22 mouse cellular contexts compared by ENCODE assay signal in genomic region chr5:34521337-34521736, GRCm38 (mm10). TPM values are rescaled to one million over a fixed set of nuclear protein-coding genes. Genes with fewer than 3 reads are reported as not detected.
DNase-seq lines count a peak whose midpoint lies in the region; ATAC-seq and TF ChIP-seq lines count a peak whose summit lies in the region.
"Had no signal": no experiment of that assay in that cellular context is flagged by ENCODE, and none has a peak within 500 bp of the region (broad histone marks: within the 10 kb centered on the region; RNA-seq: fewer than 3 reads in every experiment).

No protein-coding gene starts in this region.

- WGBS in heart, embryonic 15.5 days = 55% methylated on average over 3 of the region's 3 CpGs
- 53% methylated on average over 3 of the region's 3 CpGs for WGBS in bone marrow, adult 2 months
- WGBS in liver, postnatal 0 days (ENCODE audit: insufficient replicate concordance) = 76% methylated on average over 3 of the region's 3 CpGs

- TF ChIP-seq POLR2A in testis, adult 2 months (IDR thresholded peaks at IDR 0.05; ENCODE audit: control insufficient read depth, low read depth, low read length) = no peak
- no peak for TF ChIP-seq POLR2A in bone marrow, adult 2 months (IDR thresholded peaks at IDR 0.05; ENCODE audit: borderline replicate concordance, control insufficient read depth, low read depth, low read length)

- no peak for ATAC-seq in heart, embryonic 15.5 days (replicated peaks; ENCODE audit: insufficient number of reproducible peaks, insufficient read depth, low FRiP score, low read depth)
- no peak for ATAC-seq in liver, postnatal 0 days
- no peak for ATAC-seq in monocyte, adult 5-6 weeks (replicated peaks; ENCODE audit: insufficient number of reproducible peaks, low FRiP score, low TSS enrichment, poor library complexity, severe bottlenecking)
- ATAC-seq: forebrain, embryonic 14.5 days; hindbrain, embryonic 16.5 days; intestine, embryonic 16.5 days; lung, postnatal 0 days; midbrain, embryonic 13.5 days; Patski had no signal

- H3K9ac ChIP-seq in heart, embryonic 15.5 days = no peak overlapping the region
- H3K9ac ChIP-seq in liver, postnatal 0 days (replicated peaks) = no peak overlapping the region
- H3K9ac ChIP-seq: embryonic facial prominence, embryonic 13.5 days; liver, embryonic 15.5 days; midbrain, embryonic 13.5 days; neural tube, embryonic 15.5 days had no signal

- no peaks in the 10 kb centered on the region for H3K9me3 ChIP-seq in heart, embryonic 15.5 days (replicated peaks)
- H3K9me3 ChIP-seq in liver, postnatal 0 days (ENCODE audit: low read length) = no peaks in the 10 kb centered on the region
- H3K9me3 ChIP-seq: embryonic facial prominence, embryonic 13.5 days; liver, embryonic 15.5 days; midbrain, embryonic 13.5 days; neural tube, embryonic 15.5 days had no signal

- peak overlapping the region; percentile 64 for H3K27ac ChIP-seq in heart, embryonic 15.5 days
- peak overlapping the region; percentile 25; the same call in 1 of the 2 replicates for H3K27ac ChIP-seq in testis, adult 2 months (ENCODE audit: control insufficient read depth, insufficient read depth, low read depth, low read length)
- H3K27ac ChIP-seq in bone marrow, adult 2 months (ENCODE audit: control insufficient read depth, insufficient read depth, low read depth, low read length, poor library complexity) = peak overlapping the region; percentile 56
- peak overlapping the region; percentile 51; the same call in 1 of the 2 replicates for H3K27ac ChIP-seq in liver, postnatal 0 days (ENCODE audit: low read depth)
- H3K27ac ChIP-seq: embryonic facial prominence, embryonic 13.5 days; midbrain, embryonic 13.5 days; neural tube, embryonic 15.5 days had no signal

- no peak for TF ChIP-seq EP300 in liver, postnatal 0 days (IDR thresholded peaks at IDR 0.05; ENCODE audit: low read depth)

- H3K4me2 ChIP-seq in heart, embryonic 15.5 days = no peak overlapping the region
- H3K4me2 ChIP-seq in liver, postnatal 0 days (ENCODE audit: low read depth, low read length) = 0 out of 2 replicates have a peak overlapping the region, but pooled peaks have one; percentile 4
- H3K4me2 ChIP-seq: embryonic facial prominence, embryonic 13.5 days; liver, embryonic 15.5 days; midbrain, embryonic 13.5 days; neural tube, embryonic 15.5 days had no signal

- intact Hi-C loops in heart, postnatal 36 days (cut with DNase I) = loop anchor here (5.0 to 10.0 kb wide), 2 partner anchors 51 to 583 kb away; partner anchors contain the start of genes Add1 and Lrpap1

- H3K36me3 ChIP-seq in heart, embryonic 15.5 days = no peaks in the 10 kb centered on the region
- no peaks in the 10 kb centered on the region for H3K36me3 ChIP-seq in testis, adult 2 months (ENCODE audit: control insufficient read depth, insufficient read depth, low read length)
- no peaks in the 10 kb centered on the region for H3K36me3 ChIP-seq in liver, postnatal 0 days (replicated peaks; ENCODE audit: insufficient read depth, low read length)
- H3K36me3 ChIP-seq: embryonic facial prominence, embryonic 13.5 days; liver, embryonic 15.5 days; midbrain, embryonic 13.5 days; neural tube, embryonic 15.5 days had no signal

- DNase-seq in heart, postnatal 36 days = no peak
- DNase-seq in testis, postnatal 14 days (ENCODE audit: low spot score) = no peak
- no peak for DNase-seq in liver, postnatal 0 days
- DNase-seq: adrenal gland, adult 8-10 months; cerebellum, postnatal 10 days; gastrocnemius, postnatal 10 days; kidney, postnatal 36 days; right cerebral cortex, postnatal 25 days had no signal

- TF ChIP-seq CTCF in testis, adult 2 months (IDR thresholded peaks at IDR 0.05; ENCODE audit: control insufficient read depth, insufficient read depth, insufficient replicate concordance, low read depth, low read length) = no peak
- no peak for TF ChIP-seq CTCF in bone marrow, adult 2 months (IDR thresholded peaks at IDR 0.05; ENCODE audit: control insufficient read depth, insufficient read depth, low read length)
- TF ChIP-seq CTCF in liver, postnatal 0 days (IDR thresholded peaks at IDR 0.05; ENCODE audit: low read depth) = no peak

- H3K27me3 ChIP-seq in heart, embryonic 15.5 days = no peaks in the 10 kb centered on the region
- no peaks in the 10 kb centered on the region for H3K27me3 ChIP-seq in testis, adult 2 months (ENCODE audit: control insufficient read depth, insufficient read depth, low read length)
- H3K27me3 ChIP-seq in liver, postnatal 0 days (ENCODE audit: insufficient read depth, low read length) = no peaks in the 10 kb centered on the region
- H3K27me3 ChIP-seq: Patski had no signal

- H3K4me3 ChIP-seq in heart, embryonic 15.5 days = no peak overlapping the region
- no peak overlapping the region for H3K4me3 ChIP-seq in testis, adult 2 months (ENCODE audit: control insufficient read depth, low read depth, low read length)
- no peak overlapping the region for H3K4me3 ChIP-seq in bone marrow, adult 2 months (replicated peaks; ENCODE audit: control insufficient read depth, low read depth, low read length)
- H3K4me3 ChIP-seq in liver, postnatal 0 days (ENCODE audit: low read depth, low read length) = no peak overlapping the region
- H3K4me3 ChIP-seq: embryonic facial prominence, embryonic 13.5 days; liver, embryonic 15.5 days; midbrain, embryonic 13.5 days; myocyte; neural tube, embryonic 15.5 days had no signal

- peaks cover 24% of the 10 kb centered on the region for H3K4me1 ChIP-seq in heart, embryonic 15.5 days (replicated peaks)
- peaks cover 23% of the 10 kb centered on the region for H3K4me1 ChIP-seq in testis, adult 2 months (ENCODE audit: control insufficient read depth, insufficient read depth, low read length)
- H3K4me1 ChIP-seq in bone marrow, adult 2 months (ENCODE audit: control insufficient read depth, insufficient read depth, low read length) = peaks cover 6% of the 10 kb centered on the region
- H3K4me1 ChIP-seq in liver, postnatal 0 days (ENCODE audit: insufficient read depth) = peaks cover 26% of the 10 kb centered on the region

RNA-seq across cellular contexts. Expression of gene Sh3bp2, which starts 4.3 kb away (rescaled TPM):
- polyA plus RNA-seq in heart, embryonic 15.5 days (2015; fragmentation: Nextera tagmentation; extraction: Ambion mirVana) = 3.8 and 6.4 TPM in 2 replicates
- total RNA-seq in heart, postnatal 36 days (2021) = 1 to 10 TPM; 3.8 to 5.5 TPM
- polyA plus RNA-seq in testis, adult 2 months (2012; rRNA removed) = 4.9 and 5.0 TPM in 2 replicates
- polyA plus RNA-seq in bone marrow, adult 2 months (2011; ENCODE audit: insufficient read depth, insufficient read length, low replicate concordance, missing spikeins) = 15.0 and 29.7 TPM in 2 replicates
- 7.7 and 9.8 TPM in 2 replicates for polyA plus RNA-seq in liver, postnatal 0 days (2015; fragmentation: Nextera tagmentation; extraction: Ambion mirVana)
- 80.1 to 108 TPM (median 88.7 TPM) in 3 replicates for total RNA-seq in monocyte, adult 5-6 weeks (2017)

RNA-seq across cellular contexts. Expression of gene Tnip2, which starts 7.5 kb away (rescaled TPM):
- polyA plus RNA-seq in heart, embryonic 15.5 days (2015; fragmentation: Nextera tagmentation; extraction: Ambion mirVana) = 15.6 and 21.2 TPM in 2 replicates
- 1 to 10 TPM; 5.5 to 6.7 TPM for total RNA-seq in heart, postnatal 36 days (2021)
- polyA plus RNA-seq in testis, adult 2 months (2012; rRNA removed) = 5.4 and 5.8 TPM in 2 replicates
- polyA plus RNA-seq in bone marrow, adult 2 months (2011; ENCODE audit: insufficient read depth, insufficient read length, low replicate concordance, missing spikeins) = 4.6 and 15.1 TPM in 2 replicates
- 5.3 and 5.5 TPM in 2 replicates for polyA plus RNA-seq in liver, postnatal 0 days (2015; fragmentation: Nextera tagmentation; extraction: Ambion mirVana)
- 62.3 to 78.2 TPM (median 78.0 TPM) in 3 replicates for total RNA-seq in monocyte, adult 5-6 weeks (2017)

RNA-seq across cellular contexts. Expression of gene Add1, which starts 52.1 kb away (rescaled TPM):
- 133 and 162 TPM in 2 replicates for polyA plus RNA-seq in heart, embryonic 15.5 days (2015; fragmentation: Nextera tagmentation; extraction: Ambion mirVana)
- 100 to 1,000 TPM; 128 to 131 TPM for total RNA-seq in heart, postnatal 36 days (2021)
- 31.5 and 40.8 TPM in 2 replicates for polyA plus RNA-seq in testis, adult 2 months (2012; rRNA removed)
- polyA plus RNA-seq in bone marrow, adult 2 months (2011; ENCODE audit: insufficient read depth, insufficient read length, low replicate concordance, missing spikeins) = 160 and 163 TPM in 2 replicates
- 52.0 and 54.8 TPM in 2 replicates for polyA plus RNA-seq in liver, postnatal 0 days (2015; fragmentation: Nextera tagmentation; extraction: Ambion mirVana)
- total RNA-seq in monocyte, adult 5-6 weeks (2017) = 174 to 248 TPM (median 209 TPM) in 3 replicates
